Mouse (Mus musculus): ENCODE measurements around the gene Gm21987.

Gene Gm21987

DNA sequence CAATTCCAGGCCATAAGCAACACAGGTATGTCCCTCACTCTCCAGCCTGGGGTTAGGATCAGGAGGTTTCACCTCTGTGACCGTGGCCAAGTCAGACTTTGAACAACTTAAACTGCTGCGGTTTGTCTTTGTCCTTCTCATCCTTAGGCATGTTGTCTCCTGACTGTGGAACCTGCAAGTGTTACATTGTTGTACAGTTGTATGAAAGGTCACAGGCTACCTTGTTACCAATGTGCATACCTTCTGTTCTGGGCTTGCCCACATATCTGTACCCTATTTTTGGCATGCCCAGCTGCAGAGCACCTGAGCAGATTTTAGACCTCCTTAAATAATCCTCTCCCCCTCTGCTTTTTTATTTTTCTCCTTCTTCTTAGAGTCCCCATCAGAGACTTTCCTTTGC lies 12.4 kb downstream of the Gm21987 start:
- Histone ChIP-seq H3K36me3 (ENCODE audit: control insufficient read depth, insufficient read depth, low read length, poor library complexity, severe bottlenecking) (peaks cover 2% of the 10 kb centered on the region; the same call in 1 of the 2 replicates), H3K27me3 (ENCODE audit: control insufficient read depth, insufficient read depth, low read length, poor library complexity, severe bottlenecking) (no peaks in the 10 kb centered on the region)
- no peak for DNase-seq (ENCODE audit: low read depth, low spot score)

DNA sequence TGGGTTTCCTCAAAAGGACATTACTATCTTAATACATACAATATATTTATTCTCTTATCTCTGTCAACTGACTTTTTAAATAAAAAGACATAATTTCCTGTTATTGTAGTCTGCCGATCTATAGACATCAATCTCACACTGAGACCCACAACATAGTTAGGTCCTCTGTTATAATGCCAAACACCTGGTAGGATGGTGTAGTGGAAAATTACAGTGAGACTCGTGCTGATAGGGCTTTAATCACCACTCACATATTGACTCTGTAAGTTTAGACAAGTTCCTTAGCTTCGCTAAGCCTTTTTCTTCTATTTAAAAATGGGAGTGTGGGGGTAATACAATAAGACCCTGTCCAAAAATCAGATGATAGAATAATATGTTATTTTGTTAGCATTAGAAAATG lies 13.0 kb downstream of the Gm21987 start:
- no peaks in the 10 kb centered on the region for H3K27me3 ChIP-seq (ENCODE audit: control insufficient read depth, insufficient read depth, low read length, poor library complexity, severe bottlenecking)
- no peak for DNase-seq (ENCODE audit: low read depth, low spot score)
- H3K36me3 ChIP-seq (ENCODE audit: control insufficient read depth, insufficient read depth, low read length, poor library complexity, severe bottlenecking), result peaks cover 2% of the 10 kb centered on the region; the same call in 1 of the 2 replicates

DNA sequence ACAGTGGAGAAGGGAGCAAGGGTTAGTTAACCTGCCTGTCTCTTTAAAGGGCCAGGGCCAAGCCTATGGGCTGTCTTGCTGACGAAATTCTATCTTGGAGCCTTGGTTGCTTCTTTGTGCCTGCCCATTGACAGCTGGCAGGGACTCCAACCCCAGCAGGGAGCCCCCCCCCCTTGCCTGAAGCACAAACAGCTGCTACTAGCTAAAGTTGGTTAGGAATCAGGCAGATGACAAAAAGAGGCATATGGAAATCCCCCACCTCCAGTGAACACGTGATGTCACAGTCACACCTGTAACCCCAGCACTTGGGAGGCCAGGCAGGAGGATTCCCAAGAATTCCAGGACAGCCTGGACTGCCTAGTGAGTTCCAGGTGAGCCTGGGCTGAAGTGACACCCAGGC lies 13.5 kb downstream of the Gm21987 start:
- Histone ChIP-seq H3K36me3 (ENCODE audit: control insufficient read depth, insufficient read depth, low read length, poor library complexity, severe bottlenecking) (peaks cover 2% of the 10 kb centered on the region; the same call in 1 of the 2 replicates), H3K27me3 (ENCODE audit: control insufficient read depth, insufficient read depth, low read length, poor library complexity, severe bottlenecking) (no peaks in the 10 kb centered on the region)
- no peak for DNase-seq (ENCODE audit: low read depth, low spot score)

DNA sequence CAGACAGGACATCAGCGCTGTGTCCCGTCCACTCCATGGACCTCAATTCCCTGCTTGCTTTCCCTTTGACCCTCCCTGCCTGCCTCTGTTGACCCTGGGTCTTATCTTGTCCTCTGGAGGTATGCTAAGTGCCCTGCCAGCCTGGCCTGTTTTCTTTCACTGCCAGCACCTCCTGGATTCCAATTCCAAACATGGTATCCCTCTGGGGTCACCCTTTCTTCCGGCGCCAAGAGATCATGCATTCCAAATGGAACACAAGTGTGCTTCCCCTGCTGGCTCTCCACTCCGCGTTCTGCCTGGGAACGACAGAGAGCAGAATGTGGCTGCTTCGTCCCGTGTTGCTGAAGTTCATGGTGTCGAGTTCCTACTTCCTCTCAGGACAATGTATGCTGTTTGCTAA lies 15.1 kb downstream of the Gm21987 start, which contains the start of gene Popdc2:
TSS of gene Popdc2 (plus strand) at position 277 of the 400 bp plus-strand sequence.
- Histone ChIP-seq H3K27me3 (ENCODE audit: control insufficient read depth, insufficient read depth, low read length, poor library complexity, severe bottlenecking) (no peaks in the 10 kb centered on the region), H3K36me3 (ENCODE audit: control insufficient read depth, insufficient read depth, low read length, poor library complexity, severe bottlenecking) (0 out of 2 replicates have a peak, but pooled peaks cover 2% of the 10 kb centered on the region)
- DNase-seq (ENCODE audit: low read depth, low spot score), result no peak

DNA sequence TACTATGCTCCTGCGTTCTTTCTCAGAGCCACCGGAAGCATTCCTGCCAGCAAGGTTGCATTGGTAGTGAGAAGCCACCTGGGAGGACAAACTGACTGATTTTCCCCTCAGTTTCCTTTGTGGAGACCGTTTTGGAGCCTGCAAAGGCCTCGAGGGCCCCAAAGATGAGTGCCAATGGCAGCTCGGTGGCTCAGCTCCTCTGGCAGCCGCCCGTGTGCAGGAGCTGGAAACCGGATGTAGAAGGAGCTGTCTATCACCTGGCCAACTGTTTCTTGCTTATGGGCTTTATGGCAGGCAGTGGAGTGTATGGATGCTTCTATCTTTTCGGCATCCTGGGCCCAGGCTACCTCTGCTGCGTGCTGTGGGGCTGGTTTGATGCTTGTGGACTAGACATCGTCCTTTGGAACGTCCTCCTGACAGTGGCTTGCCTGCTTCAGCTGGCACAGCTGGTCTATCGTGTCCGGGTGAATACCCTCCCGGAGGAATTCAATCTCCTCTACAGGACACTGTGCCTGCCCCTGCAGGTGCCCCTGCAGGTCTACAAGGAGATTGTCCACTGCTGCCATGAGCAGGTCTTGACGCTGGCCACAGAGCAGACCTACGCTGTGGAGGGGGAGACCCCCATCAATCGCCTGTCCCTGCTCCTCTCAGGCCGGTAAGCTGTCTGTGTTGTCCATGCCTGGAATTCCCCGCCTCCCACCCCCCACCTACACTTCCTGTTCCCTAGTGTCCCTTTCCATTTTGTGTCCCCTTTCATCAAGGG lies 15.8 kb downstream of the Gm21987 start:
- H3K27me3 ChIP-seq (ENCODE audit: control insufficient read depth, insufficient read depth, low read length, poor library complexity, severe bottlenecking), result no peaks in the 10 kb centered on the region
- DNase-seq (ENCODE audit: low read depth, low spot score), result no peak
- 0 out of 2 replicates have a peak, but pooled peaks cover 2% of the 10 kb centered on the region for H3K36me3 ChIP-seq (ENCODE audit: control insufficient read depth, insufficient read depth, low read length, poor library complexity, severe bottlenecking)

DNA sequence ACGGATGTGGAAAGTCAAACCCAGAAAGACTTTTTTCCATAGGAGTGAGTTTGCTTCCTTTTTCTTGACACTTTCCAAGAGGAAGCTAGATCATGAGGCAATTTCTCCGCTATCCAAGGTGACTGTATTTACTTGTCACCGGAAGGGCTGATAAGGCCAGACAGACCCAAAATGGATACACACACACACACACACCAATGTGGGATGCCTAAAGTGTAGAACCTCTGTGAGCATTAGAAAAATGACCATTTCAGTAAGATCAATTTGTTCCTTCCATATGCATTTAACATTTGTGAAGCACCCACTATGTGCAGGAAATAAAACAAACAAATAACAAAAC lies 16.4 kb downstream of the Gm21987 start:
- no peaks in the 10 kb centered on the region for H3K36me3 ChIP-seq (ENCODE audit: control insufficient read depth, insufficient read depth, low read length, poor library complexity, severe bottlenecking)
- DNase-seq (ENCODE audit: low read depth, low spot score), result no peak
- H3K27me3 ChIP-seq (ENCODE audit: control insufficient read depth, insufficient read depth, low read length, poor library complexity, severe bottlenecking), result no peaks in the 10 kb centered on the region

- Histone ChIP-seq H3K36me3 (ENCODE audit: control insufficient read depth, insufficient read depth, low read length, poor library complexity, severe bottlenecking) (no peaks in the 10 kb centered on the region), H3K27me3 (ENCODE audit: control insufficient read depth, insufficient read depth, low read length, poor library complexity, severe bottlenecking) (no peaks in the 10 kb centered on the region)
- DNase-seq (ENCODE audit: low read depth, low spot score), result no peak
Observed at GRCm38 (mm10) chr16:38363657-38364056, 16.8 kb downstream of the Gm21987 start.

DNA sequence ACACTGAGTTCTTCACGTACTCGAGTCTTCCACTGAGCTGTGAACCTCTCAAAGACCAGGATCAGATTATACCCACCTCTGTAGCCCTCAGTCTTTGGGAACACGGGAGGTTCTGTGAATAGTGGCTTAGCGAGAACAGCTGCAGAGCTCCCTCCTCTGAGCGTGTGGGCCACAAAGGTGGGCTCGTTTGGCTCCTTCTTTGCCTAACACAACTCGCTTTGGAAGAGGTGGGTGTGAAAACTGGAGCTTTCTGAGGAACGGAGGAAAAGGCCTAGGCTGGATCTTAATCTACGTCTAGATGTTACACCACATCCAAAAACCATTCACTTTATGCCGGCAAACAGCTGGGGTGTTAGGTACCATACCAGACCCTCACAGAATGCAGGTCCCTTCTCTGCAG lies 18.6 kb downstream of the Gm21987 start:
- Histone ChIP-seq H3K36me3 (ENCODE audit: control insufficient read depth, insufficient read depth, low read length, poor library complexity, severe bottlenecking) (no peaks in the 10 kb centered on the region), H3K27me3 (ENCODE audit: control insufficient read depth, insufficient read depth, low read length, poor library complexity, severe bottlenecking) (no peaks in the 10 kb centered on the region)
- no peak for DNase-seq (ENCODE audit: low read depth, low spot score)

DNA sequence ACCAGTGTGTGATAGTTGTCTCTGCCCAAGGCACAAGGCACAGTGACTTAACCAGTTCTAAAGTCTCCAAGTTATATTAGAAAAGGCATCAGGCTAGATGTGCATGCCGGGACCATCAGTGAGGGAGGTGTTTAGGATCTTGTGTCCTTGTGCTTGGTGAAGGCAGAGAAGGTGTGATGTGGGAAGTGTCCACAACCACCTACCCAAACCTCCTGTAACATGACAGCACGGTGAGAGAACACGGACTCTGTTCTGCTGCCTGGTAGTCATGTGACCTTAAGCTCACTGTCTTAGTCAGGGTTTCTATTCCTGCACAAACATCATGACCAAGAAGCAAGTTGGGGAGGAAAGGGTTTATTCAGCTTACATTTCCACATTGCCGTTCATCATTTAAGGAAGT lies 19.4 kb downstream of the Gm21987 start:
- Histone ChIP-seq H3K27me3 (ENCODE audit: control insufficient read depth, insufficient read depth, low read length, poor library complexity, severe bottlenecking) (no peaks in the 10 kb centered on the region), H3K36me3 (ENCODE audit: control insufficient read depth, insufficient read depth, low read length, poor library complexity, severe bottlenecking) (no peaks in the 10 kb centered on the region)
- DNase-seq (ENCODE audit: low read depth, low spot score), result no peak

DNA sequence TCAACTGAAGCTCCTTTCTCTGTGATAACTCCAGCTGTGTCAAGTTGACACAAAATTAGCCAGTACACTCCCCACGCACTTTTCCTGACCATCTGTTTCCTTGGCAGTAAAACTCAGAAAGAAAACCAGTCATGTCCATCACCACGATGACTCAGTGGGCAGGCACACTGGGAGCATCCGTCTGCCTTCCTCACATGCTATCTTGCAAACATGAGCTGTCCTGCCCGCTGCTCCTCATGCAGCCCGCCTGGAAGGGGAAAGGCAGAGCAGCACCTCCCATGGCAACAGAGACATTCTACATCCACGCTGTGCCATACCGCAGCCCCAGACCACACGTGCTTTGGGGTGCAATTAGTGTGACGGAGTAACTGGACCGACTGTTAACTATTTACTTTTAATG lies 21.5 kb downstream of the Gm21987 start:
- Histone ChIP-seq H3K27me3 (ENCODE audit: control insufficient read depth, insufficient read depth, low read length, poor library complexity, severe bottlenecking) (no peaks in the 10 kb centered on the region), H3K36me3 (ENCODE audit: control insufficient read depth, insufficient read depth, low read length, poor library complexity, severe bottlenecking) (no peaks in the 10 kb centered on the region)
- no peak for DNase-seq (ENCODE audit: low read depth, low spot score)

- Histone ChIP-seq H3K36me3 (ENCODE audit: control insufficient read depth, insufficient read depth, low read length, poor library complexity, severe bottlenecking) (no peaks in the 10 kb centered on the region), H3K27me3 (ENCODE audit: control insufficient read depth, insufficient read depth, low read length, poor library complexity, severe bottlenecking) (no peaks in the 10 kb centered on the region)
- DNase-seq (ENCODE audit: low read depth, low spot score), result no peak
Observed at GRCm38 (mm10) chr16:38369000-38369399, 22.2 kb downstream of the Gm21987 start.

DNA sequence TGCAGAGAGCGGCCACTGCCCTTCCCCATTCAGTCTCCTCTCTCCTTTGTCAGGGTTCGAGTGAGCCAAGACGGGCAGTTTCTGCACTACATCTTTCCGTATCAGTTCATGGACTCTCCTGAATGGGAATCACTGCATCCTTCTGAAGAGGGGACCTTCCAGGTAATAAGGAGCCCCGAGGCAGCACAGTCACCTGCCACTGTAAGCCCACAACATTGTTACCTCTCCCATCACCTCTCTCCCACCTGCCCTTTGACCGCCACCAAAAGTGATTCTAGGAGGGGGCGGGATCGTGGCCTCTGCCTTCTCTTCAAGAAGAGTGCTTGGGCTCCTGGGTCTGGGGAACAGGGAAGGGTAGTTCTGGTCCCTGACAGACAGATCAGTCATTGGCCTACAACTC lies 22.6 kb downstream of the Gm21987 start:
- H3K27me3 ChIP-seq (ENCODE audit: control insufficient read depth, insufficient read depth, low read length, poor library complexity, severe bottlenecking), result no peaks in the 10 kb centered on the region
- DNase-seq (ENCODE audit: low read depth, low spot score), result no peak
- no peaks in the 10 kb centered on the region for H3K36me3 ChIP-seq (ENCODE audit: control insufficient read depth, insufficient read depth, low read length, poor library complexity, severe bottlenecking)

GRCm38 (mm10) chr16:38369992-38370484 lies 23.2 kb downstream of the Gm21987 start:
- no peaks in the 10 kb centered on the region for H3K27me3 ChIP-seq (ENCODE audit: control insufficient read depth, insufficient read depth, low read length, poor library complexity, severe bottlenecking)
- no peak for DNase-seq (ENCODE audit: low read depth, low spot score)

DNA sequence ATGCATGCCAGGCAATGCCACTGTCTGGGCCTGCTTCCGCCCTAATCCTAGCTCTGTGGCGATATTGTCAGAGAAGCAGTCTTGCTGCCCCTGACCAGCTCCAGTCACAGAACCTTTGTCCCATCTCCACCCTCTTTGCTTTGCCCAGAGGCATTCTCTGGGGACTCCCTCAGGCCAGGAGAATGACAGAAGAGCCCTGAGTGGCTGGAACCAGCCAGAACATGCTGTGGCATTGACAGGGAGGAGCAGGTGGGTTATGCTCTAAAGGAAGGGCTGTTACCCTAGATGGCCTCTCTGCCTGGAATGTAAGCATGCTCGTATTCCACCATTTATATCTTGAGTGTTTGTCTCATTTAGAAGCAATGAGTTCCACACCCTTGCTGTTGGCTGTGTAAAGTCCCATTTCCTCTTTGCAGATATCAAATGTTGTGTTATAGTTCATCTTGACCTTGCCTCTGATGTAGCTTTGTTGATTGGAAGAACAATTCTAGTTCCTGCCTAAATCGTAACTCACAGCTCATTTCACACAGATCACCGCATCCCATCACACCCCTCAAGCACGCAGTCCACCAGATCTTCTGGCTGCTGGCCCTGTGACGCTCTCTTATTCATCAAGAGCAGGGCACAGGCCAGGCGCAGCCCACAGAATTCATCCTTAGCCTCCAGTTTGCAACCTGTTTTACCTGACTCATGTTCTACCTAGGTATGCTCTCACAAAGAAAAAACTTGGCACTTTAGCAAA lies 24.0 kb downstream of the Gm21987 start:
- no peaks in the 10 kb centered on the region for H3K36me3 ChIP-seq (ENCODE audit: control insufficient read depth, insufficient read depth, low read length, poor library complexity, severe bottlenecking)
- no peak for DNase-seq (ENCODE audit: low read depth, low spot score)
- no peaks in the 10 kb centered on the region for H3K27me3 ChIP-seq (ENCODE audit: control insufficient read depth, insufficient read depth, low read length, poor library complexity, severe bottlenecking)

More at GRCm38 (mm10) chr16:38369992-38370484, 23.2 kb downstream of the Gm21987 start:
- no peaks in the 10 kb centered on the region for H3K36me3 ChIP-seq (ENCODE audit: control insufficient read depth, insufficient read depth, low read length, poor library complexity, severe bottlenecking)

GRCm38 (mm10) chr16:38371705-38372296 lies 25.0 kb downstream of the Gm21987 start:
- Histone ChIP-seq H3K36me3 (ENCODE audit: control insufficient read depth, insufficient read depth, low read length, poor library complexity, severe bottlenecking) (no peaks in the 10 kb centered on the region), H3K27me3 (ENCODE audit: control insufficient read depth, insufficient read depth, low read length, poor library complexity, severe bottlenecking) (no peaks in the 10 kb centered on the region)
- DNase-seq (ENCODE audit: low read depth, low spot score), result no peak
